Mouse (Mus musculus): ENCODE results near the gene B3galt1. TPM values are rescaled to one million over a fixed set of nuclear protein-coding genes. Genes with fewer than 3 reads are reported as not detected.

The B3galt1 gene
- 3.4 and 6.1 TPM in 2 replicates for polyA plus RNA-seq (2016; fragmentation: Nextera tagmentation; extraction: Ambion mirVana)

DNA sequence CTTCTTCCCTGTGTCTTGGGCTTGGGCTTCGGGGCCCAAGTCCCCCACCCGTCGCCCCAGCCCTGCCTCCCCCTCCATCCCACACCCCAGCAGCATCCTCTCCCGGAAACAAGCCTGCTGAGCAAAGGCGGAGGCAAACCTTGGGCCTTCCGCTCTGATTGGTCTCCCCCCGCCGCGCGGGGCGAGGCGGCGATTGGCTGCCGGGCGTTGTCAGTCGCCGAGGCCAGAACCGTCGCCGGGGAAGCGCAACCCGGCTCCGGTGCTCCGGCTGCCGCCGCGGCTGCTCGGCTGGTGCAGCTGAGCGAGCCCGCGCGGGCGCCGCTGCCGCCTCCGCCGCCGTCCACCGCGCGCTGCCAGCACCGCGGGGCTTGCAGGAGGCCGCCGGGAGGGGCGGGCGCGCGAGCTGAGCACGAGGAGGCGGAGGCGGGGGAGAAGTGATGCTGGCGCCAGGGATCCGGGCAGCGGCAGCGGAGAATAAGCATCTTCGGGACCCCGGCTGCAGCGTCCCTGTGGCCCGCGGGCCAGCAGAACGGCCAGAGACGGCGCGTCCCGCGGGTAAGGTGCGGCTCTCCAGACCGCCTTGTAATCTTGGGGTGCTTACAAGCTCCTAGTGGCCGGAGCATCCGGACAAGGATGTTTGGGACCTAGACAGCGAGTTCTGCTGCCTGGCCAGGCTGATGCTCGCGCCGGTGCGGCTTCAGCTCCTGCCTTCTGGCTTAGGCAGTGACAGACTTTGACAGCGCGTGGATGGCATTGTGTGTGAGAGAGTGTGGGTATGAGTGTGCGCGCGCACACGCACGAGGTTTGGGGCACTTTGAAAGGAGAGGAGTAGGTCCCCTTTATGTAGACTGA is at the start of gene B3galt1:
Gene B3galt1 (plus strand): TSS at position 392 of the 852 bp plus-strand sequence.
- DNase-seq (ENCODE audit: low spot score) = peak; percentile 87
- Histone ChIP-seq H3K36me3 (no peaks in the 10 kb centered on the region), H3K9me3 (replicated peaks) (no peaks in the 10 kb centered on the region), H3K4me3 (peak within 1 kb of the TSS; percentile 78), H3K27ac (peak within 1 kb of the TSS; percentile 89), H3K4me1 (peaks cover 20% of the 10 kb centered on the region), H3K27me3 (ENCODE audit: low read depth, poor library complexity, severe bottlenecking) (peaks cover 11% of the 10 kb centered on the region; the same call in 1 of the 2 replicates)
- WGBS = under 1% methylated on average over 83 of the region's 83 CpGs

DNA sequence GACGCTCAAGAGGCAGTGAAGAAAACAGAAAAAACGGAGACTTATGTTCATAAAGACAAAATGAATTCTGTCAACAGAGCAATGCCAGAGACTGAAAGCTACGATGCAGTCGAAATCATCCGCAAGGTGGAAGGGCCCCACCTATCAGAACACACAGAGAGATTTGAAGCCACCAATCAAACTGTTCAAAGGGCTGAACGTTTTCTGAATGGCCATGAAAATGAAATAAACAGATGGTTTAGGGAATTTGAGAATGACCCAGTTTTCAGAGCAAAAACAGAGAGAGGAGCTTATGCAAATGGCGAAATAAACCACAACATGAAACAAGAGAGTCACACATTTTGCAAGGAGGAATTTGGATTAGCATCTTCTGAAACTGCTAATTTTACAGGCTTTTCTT is 49.3 kb upstream of the B3galt1 start:
- no peaks in the 10 kb centered on the region for H3K4me1 ChIP-seq
- H3K27ac ChIP-seq = no peak overlapping the region
- H3K27me3 ChIP-seq (ENCODE audit: low read depth, poor library complexity, severe bottlenecking) = no peaks in the 10 kb centered on the region
- no peak for DNase-seq (ENCODE audit: low spot score)
- no peaks in the 10 kb centered on the region for H3K36me3 ChIP-seq
- 92% methylated on average over 7 of the region's 7 CpGs for WGBS
- no peak overlapping the region for H3K4me3 ChIP-seq
- no peaks in the 10 kb centered on the region for H3K9me3 ChIP-seq (replicated peaks)

DNA sequence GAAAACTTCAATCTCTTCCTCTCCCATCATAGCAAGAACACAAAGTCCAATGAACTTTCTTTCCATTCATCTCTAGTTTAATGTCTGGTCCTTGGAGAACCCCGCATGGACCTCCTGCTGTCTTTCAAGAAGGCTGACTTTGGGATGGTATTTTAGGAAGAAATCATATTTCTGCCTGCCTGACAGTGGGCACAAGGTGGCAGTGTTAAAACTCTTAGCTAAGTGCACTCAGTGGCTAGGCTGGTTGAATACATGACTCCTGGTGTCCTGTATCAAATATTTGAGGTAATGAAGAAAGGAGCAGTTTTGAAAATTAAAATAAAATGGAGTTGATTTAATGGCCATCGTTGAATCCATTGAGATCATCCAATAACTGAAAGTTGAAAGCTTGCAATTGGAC is 30.3 kb upstream of the B3galt1 start:
- WGBS = 94% methylated on average over 2 of the region's 2 CpGs

DNA sequence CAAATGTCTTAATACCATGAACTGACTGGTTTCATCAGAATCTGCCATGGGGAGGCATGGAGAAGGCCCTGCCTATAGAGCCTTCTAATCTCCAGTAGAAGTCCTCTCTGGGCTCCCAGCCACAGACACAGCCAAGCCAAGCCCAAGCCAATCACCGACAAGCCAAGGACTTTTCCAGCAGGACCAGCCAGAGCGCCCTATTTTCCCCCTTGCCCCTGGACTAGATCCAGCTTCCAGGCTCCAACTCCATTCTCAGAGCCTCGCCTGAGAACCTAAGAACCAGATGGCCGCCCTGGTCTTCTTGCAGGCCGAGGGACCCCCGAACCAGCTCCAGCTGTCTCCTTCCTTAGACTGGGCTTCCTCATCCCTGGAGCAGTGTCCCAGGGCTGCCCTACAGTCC is 26.2 kb upstream of the B3galt1 start:
- DNase-seq (ENCODE audit: low spot score) = no peak
- 90% methylated on average over 6 of the region's 6 CpGs for WGBS
- Histone ChIP-seq H3K4me3 (no peak overlapping the region), H3K36me3 (no peaks in the 10 kb centered on the region), H3K4me1 (no peaks in the 10 kb centered on the region), H3K27ac (no peak overlapping the region), H3K27me3 (ENCODE audit: low read depth, poor library complexity, severe bottlenecking) (no peaks in the 10 kb centered on the region), H3K9me3 (replicated peaks) (no peaks in the 10 kb centered on the region)

More for the DNA sequence above, 30.3 kb upstream of the B3galt1 start:
- Histone ChIP-seq H3K9me3 (replicated peaks) (no peaks in the 10 kb centered on the region), H3K36me3 (no peaks in the 10 kb centered on the region), H3K27ac (no peak overlapping the region), H3K27me3 (ENCODE audit: low read depth, poor library complexity, severe bottlenecking) (no peaks in the 10 kb centered on the region), H3K4me1 (no peaks in the 10 kb centered on the region), H3K4me3 (no peak overlapping the region)
- no peak for DNase-seq (ENCODE audit: low spot score)

DNA sequence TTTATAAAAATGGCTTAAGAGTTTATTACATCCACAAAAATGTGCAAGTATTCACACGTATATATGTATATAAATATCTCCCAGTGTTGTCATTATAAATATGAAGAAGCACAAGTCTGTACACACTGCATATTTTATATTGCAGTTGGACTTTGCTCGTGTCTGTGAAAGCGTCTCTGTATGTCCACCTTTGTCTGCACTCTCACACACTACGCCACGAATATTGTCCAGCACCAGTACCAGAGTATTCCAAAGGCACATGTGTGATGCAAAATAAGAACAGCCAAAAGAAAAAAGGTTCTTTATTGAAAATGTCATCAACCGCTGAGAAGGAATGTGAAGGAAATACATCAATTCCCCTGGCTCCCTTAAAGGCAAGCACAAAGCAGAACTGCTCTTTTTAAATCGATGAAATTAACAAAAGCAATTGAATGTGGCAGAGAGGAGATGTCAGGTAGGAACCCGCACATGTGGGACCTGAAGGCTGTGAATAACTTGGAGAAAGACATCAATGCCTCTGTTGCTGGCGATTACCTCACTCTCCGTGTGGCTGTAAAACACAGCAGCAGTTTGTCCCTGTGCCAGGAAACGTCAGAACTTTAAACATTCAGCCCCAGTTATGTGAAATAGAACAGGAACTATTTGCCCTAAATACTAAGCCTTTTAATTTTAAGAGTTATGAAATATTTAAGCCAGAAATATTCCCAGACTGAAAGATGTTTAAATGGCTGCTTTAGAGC is 23.5 kb upstream of the B3galt1 start:
- no peak for DNase-seq (ENCODE audit: low spot score)
- Histone ChIP-seq H3K27me3 (ENCODE audit: low read depth, poor library complexity, severe bottlenecking) (no peaks in the 10 kb centered on the region), H3K27ac (no peak overlapping the region), H3K4me1 (no peaks in the 10 kb centered on the region), H3K4me3 (no peak overlapping the region), H3K36me3 (no peaks in the 10 kb centered on the region), H3K9me3 (replicated peaks) (no peaks in the 10 kb centered on the region)
- WGBS = 80% methylated on average over 11 of the region's 11 CpGs

DNA sequence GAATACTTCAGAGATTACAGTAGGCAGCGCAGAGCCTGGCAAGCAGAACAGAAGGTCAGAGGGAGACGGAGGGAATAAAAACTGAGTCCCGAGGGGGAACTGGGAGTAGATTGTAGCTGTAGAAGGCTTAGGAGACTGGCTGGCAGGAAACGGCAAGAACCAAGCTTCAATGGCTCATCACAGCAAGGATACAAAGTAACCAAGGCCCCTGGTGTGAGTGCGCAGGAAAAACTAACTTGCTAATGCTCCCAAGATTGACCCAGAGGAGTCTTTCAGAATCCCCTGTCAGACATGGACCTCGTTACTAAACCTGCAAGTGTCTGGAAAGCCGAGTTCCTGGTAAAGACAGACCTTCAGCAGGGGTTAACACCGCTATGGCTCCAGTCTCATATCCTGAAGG is 21.2 kb upstream of the B3galt1 start:
- H3K4me3 ChIP-seq = no peak overlapping the region
- no peaks in the 10 kb centered on the region for H3K9me3 ChIP-seq (replicated peaks)
- no peak for DNase-seq (ENCODE audit: low spot score)
- WGBS = 79% methylated on average over 8 of the region's 8 CpGs
- no peaks in the 10 kb centered on the region for H3K4me1 ChIP-seq
- no peaks in the 10 kb centered on the region for H3K27me3 ChIP-seq (ENCODE audit: low read depth, poor library complexity, severe bottlenecking)
- H3K27ac ChIP-seq = no peak overlapping the region
- no peaks in the 10 kb centered on the region for H3K36me3 ChIP-seq

DNA sequence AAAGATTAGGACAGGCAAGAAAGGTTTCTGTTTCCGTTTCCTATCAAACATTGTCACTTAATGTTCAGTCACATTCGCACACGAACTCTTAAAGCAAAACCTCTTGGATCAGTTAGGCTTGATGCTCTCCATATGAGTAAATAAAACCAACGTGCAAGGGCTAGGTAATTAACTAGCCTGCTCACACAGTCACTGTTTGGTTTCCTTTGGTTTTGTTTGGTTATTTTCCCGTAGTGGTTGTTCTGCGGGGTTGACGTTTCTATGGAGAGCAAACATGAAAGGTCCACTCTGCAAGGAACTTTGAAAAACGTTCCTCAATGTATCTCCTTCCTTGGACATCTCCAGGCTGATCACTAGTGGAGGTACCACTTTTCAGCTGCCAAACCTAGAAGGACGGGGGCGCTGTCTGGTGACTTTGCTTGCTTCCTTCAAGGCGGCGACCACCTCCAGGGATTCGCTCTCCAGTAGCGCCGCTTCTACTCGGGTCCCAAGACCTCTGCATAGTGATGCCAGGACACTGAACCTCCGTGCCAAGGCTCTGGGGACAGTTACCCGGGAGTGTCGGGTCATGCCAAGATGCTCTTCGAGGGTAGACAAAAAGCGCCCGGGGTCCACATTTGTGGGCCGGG is 706 bp upstream of the B3galt1 start:
- Histone ChIP-seq H3K36me3 (no peaks in the 10 kb centered on the region), H3K27me3 (ENCODE audit: low read depth, poor library complexity, severe bottlenecking) (peaks cover 11% of the 10 kb centered on the region; the same call in 1 of the 2 replicates), H3K27ac (peak overlapping the region; percentile 89), H3K9me3 (replicated peaks) (no peaks in the 10 kb centered on the region), H3K4me3 (peak overlapping the region; percentile 78), H3K4me1 (peaks cover 20% of the 10 kb centered on the region)
- no peak for DNase-seq (ENCODE audit: low spot score)
- WGBS = 3% methylated on average over 23 of the region's 23 CpGs

DNA sequence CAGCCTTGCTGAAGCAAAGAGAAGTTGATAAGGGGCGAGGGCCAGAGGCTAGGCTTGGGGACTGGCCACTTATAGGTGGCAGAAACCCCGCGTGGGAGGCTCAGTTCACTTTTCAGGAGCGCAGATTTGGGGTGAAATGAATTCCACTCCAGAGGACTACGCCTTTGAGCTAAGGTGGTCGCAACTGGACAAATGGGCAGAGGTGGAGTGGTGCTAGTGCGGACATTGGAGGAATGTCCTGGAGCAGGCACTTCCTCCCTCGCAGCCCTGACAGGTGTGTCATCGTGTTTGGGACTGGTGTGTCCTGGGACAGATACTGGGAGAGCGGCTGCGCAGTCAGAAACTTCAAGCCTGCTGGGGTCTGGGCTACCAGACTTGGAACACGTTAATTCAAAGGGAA is 895 bp downstream of the B3galt1 start:
- Histone ChIP-seq H3K4me1 (peaks cover 20% of the 10 kb centered on the region), H3K4me3 (peak overlapping the region; percentile 78), H3K27ac (0 out of 2 replicates have a peak overlapping the region, but pooled peaks have one; percentile 89), H3K36me3 (no peaks in the 10 kb centered on the region), H3K9me3 (replicated peaks) (no peaks in the 10 kb centered on the region), H3K27me3 (ENCODE audit: low read depth, poor library complexity, severe bottlenecking) (peaks cover 11% of the 10 kb centered on the region; the same call in 1 of the 2 replicates)
- peak; percentile 40 for DNase-seq (ENCODE audit: low spot score)
- 2% methylated on average over 12 of the region's 12 CpGs for WGBS

DNA sequence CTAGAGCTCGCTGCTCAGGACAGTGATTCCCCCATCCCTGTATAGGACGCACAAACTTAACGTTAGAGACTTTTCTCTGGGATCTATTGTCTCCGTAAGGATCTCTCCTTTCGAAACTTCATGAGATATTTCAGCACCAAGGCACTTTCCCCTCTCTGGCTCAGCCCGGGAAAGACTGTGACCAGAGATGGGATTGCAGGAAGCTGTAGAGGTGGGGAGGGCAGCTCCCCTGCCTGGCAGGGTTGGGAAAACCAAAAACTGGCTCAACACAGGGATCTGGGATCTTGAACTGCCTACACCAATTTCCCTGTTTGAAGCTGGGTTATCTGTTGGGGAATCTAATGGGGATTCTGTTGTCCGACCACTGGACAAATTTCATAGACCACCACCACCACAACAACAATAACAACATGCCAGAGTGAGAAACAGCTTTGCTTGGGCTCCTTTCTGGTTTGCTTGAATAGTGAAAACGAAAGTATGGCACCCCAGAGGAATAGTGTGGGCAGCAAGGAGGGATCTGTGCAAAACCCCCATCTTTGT is 1.5 kb downstream of the B3galt1 start:
- peaks cover 11% of the 10 kb centered on the region; the same call in 1 of the 2 replicates for H3K27me3 ChIP-seq (ENCODE audit: low read depth, poor library complexity, severe bottlenecking)
- WGBS = 15% methylated on average over 8 of the region's 8 CpGs
- peak; percentile 35 for DNase-seq (ENCODE audit: low spot score)
- no peak overlapping the region for H3K27ac ChIP-seq
- H3K4me1 ChIP-seq = peaks cover 20% of the 10 kb centered on the region
- no peaks in the 10 kb centered on the region for H3K36me3 ChIP-seq
- H3K9me3 ChIP-seq (replicated peaks) = no peaks in the 10 kb centered on the region
- H3K4me3 ChIP-seq = peak overlapping the region; percentile 78

DNA sequence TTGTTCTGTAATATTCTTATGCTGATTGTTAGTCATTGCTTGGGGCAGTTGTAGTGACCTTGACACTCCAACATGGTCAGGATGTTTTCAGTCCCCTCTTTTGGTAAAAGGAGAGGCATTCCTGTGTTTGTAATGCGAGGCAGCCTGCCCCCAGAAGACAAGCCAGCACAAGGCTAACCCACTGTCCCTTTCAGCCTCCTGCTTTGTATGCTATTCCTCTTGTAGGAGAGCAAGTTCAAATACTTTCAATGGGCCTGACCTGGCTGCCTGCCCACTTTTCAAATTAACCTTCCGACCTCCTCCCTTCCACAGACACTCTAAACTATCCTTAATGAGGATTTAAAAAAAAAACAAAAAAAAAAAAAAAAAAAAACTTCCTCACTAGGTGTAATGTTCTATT is 11.0 kb downstream of the B3galt1 start:
- no peak overlapping the region for H3K27ac ChIP-seq
- no peaks in the 10 kb centered on the region for H3K27me3 ChIP-seq (ENCODE audit: low read depth, poor library complexity, severe bottlenecking)
- no peaks in the 10 kb centered on the region for H3K4me1 ChIP-seq
- no peak overlapping the region for H3K4me3 ChIP-seq
- DNase-seq (ENCODE audit: low spot score) = no peak
- H3K36me3 ChIP-seq = no peaks in the 10 kb centered on the region
- 56% methylated on average over 2 of the region's 2 CpGs for WGBS
- H3K9me3 ChIP-seq (replicated peaks) = no peaks in the 10 kb centered on the region

DNA sequence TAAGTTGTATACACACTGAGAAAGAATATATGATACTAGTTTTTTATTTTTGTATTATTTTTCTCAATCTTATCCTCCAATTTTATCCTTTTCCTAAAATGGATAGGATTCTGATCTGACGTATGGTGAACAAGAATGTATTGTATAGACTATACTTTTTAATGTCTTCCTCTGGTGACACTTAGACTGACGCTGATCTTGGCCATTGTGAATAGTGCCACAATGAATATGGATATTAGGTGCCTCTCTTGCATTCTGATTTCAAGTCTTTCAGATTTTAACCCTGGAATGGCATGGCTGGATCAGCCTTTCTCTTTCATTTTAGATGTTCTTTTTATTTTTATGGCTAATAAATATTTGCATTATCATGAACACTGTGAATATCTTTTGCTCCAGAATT is 17.4 kb downstream of the B3galt1 start:
- no peaks in the 10 kb centered on the region for H3K9me3 ChIP-seq (replicated peaks)
- H3K4me1 ChIP-seq = no peaks in the 10 kb centered on the region
- H3K36me3 ChIP-seq = no peaks in the 10 kb centered on the region
- no peak for DNase-seq (ENCODE audit: low spot score)
- no peak overlapping the region for H3K27ac ChIP-seq
- WGBS = 84% methylated on average over 2 of the region's 2 CpGs
- no peaks in the 10 kb centered on the region for H3K27me3 ChIP-seq (ENCODE audit: low read depth, poor library complexity, severe bottlenecking)
- H3K4me3 ChIP-seq = no peak overlapping the region

DNA sequence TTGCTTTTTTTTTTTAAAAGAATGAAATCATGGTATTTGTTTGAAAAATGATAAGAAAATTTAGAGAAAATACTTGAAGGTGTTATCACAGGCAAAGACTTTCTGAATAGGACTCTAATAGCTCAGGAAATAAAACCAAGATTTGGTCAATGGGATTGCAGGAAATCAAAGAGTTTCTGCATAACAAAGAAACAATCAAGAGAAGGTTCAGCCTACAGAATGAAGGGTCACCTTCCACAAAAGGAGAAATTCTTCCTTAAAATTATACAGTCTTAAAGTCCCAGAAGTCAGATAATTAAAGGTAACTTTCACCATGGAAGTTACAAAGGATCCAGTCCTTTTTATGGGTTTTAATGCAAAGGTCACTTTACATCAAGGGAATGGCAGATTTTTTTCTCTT is 24.7 kb downstream of the B3galt1 start:
- Histone ChIP-seq H3K4me1 (no peaks in the 10 kb centered on the region), H3K9me3 (replicated peaks) (no peaks in the 10 kb centered on the region), H3K27ac (no peak overlapping the region), H3K36me3 (no peaks in the 10 kb centered on the region), H3K4me3 (no peak overlapping the region), H3K27me3 (ENCODE audit: low read depth, poor library complexity, severe bottlenecking) (no peaks in the 10 kb centered on the region)
- DNase-seq (ENCODE audit: low spot score) = no peak
